Mouse (Mus musculus) bone marrow, adult 2 months (tissue): Measurements from ENCODE around the gene Rdh9. TPM values are rescaled to one million over a fixed set of nuclear protein-coding genes. Genes with fewer than 3 reads are reported as not detected.
A peak's percentile ranks its signal among the peaks of the same experiment; 100 is the strongest.
"Not testable (repeated sequence)": the region's sequence is repeated elsewhere in the genome, so short reads cannot be mapped to it uniquely, and the experiment has no call there.

ENCODE experiments used
- H3K27ac ChIP-seq: fragments of 200-500 bp; 2 replicates; pipeline ENCODE4 v1.5.1; 2012; ENCODE audit warnings: low read depth, mild to moderate bottlenecking, control low read depth, inconsistent platforms, low read length; ENCODE audit not compliant: control insufficient read depth, poor library complexity, insufficient read depth
- H3K4me1 ChIP-seq: fragments of 200-500 bp; 2 replicates; pipeline ENCODE4 v1.6.1; 2011; ENCODE audit warnings: low read length; ENCODE audit not compliant: control insufficient read depth, insufficient read depth
- H3K4me3 ChIP-seq: fragments of 200-500 bp; replicated peaks from 2 replicates; pipeline ENCODE3; 2011; ENCODE audit warnings: mild to moderate bottlenecking, low read depth, low read length, control low read depth; ENCODE audit not compliant: control insufficient read depth
- CTCF ChIP-seq: fragments of 200-500 bp; IDR thresholded peaks from 2 replicates; pipeline ENCODE4 v1.5.1; 2011; ENCODE audit warnings: low read length, control low read depth; ENCODE audit not compliant: control insufficient read depth, insufficient read depth
- POLR2A ChIP-seq: fragments of 200-500 bp; IDR thresholded peaks from 2 replicates; pipeline ENCODE4 v1.6.1; 2011; ENCODE audit warnings: low read depth, mild to moderate bottlenecking, control low read depth, low read length, borderline replicate concordance; ENCODE audit not compliant: control insufficient read depth
- WGBS: fragments of 180-500 bp; shearing (Covaris S2); methylation state at CpG from one replicate; pipeline ENCODE4 v1.1.7; 2018; 5-methylcytosine and 5-hydroxymethylcytosine counted together
- polyA plus RNA-seq: library from polyadenylated mRNA; stranded (reverse); fragments of >200 nt; gene quantifications from 2 replicates; pipeline ENCODE4 v1.2.4, GENCODE M21; 2011; ENCODE audit warnings: low replicate concordance; ENCODE audit not compliant: missing spikeins, insufficient read depth, insufficient read length

Rdh9 gene
- polyA plus RNA-seq, 1 experiment: 0.55 TPM

DNA sequence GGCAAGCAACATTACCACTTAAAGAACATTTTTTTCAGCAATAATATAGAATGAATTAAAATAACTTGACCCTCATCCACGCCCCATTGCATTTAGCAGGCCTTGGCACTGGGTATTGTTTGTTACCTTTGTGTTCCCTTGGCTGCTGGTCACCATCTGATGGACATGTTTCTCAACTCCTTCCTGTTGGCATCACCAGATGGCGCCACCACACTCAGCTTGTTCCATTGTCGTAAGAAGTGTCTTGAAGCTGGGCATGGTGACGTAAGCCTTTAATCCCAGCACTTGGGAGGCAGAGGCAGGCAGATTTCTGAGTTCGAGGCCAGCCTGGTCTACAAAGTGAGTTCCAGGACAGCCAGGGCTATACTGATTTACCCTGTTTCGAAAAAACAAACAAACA, 49.2 kb downstream of the Rdh9 start:
- TF ChIP-seq POLR2A (no peak), CTCF (peak; percentile 36)
- no peak overlapping the region for H3K27ac ChIP-seq
- H3K4me3 ChIP-seq: no peak overlapping the region
- no peaks in the 10 kb centered on the region; the same call in 1 of the 2 replicates for H3K4me1 ChIP-seq
- 54% methylated on average over 6 of the region's 6 CpGs for WGBS

DNA sequence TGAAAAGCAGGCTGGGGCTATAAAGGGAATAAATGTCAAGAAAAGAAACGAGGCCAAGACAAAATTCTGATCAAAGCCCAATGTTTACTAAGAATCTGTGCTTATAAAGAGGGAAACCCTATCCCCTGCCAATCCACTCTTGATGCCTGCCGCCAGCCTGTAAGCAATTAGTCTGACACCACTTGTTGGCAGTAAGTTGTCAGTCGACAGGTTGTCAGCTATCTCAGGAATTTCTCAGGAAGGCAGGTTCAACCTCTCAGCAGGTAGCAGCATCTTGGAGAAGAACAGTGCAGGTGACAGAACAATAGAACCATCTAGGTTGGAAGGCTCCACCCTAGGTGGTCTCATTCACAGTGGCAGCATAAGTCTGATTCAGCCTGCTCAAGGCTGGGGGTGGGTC, 52.9 kb downstream of the Rdh9 start:
- WGBS: 80% methylated on average over 3 of the region's 3 CpGs
- Histone ChIP-seq H3K27ac (no peak overlapping the region), H3K4me3 (no peak overlapping the region), H3K4me1 (no peaks in the 10 kb centered on the region; the same call in 1 of the 2 replicates)
- no peak for TF ChIP-seq POLR2A
- no peak for TF ChIP-seq CTCF

DNA sequence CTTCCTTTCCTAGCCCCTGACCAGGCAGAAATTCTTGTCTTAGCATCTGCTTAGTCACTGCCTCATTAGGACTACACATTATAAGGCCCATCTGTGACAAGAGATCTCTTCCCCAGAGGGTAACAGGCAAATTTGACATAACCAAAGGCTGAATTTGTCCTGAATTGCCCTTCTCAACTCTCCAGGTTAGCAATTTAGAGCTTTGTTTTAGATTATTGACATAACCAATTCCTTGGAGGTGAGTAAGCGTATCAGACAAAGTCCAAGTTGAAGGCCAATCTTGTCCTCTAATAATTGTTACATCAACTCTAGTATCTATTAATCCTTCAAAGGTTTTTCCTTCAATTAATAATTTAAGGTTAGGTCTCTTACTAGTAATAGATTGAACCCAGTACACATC, 58.0 kb downstream of the Rdh9 start:
- not testable (repeated sequence) for H3K27ac ChIP-seq, H3K4me3 ChIP-seq, H3K4me1 ChIP-seq
- WGBS: 90% methylated on average over 1 of the region's 1 CpGs

DNA sequence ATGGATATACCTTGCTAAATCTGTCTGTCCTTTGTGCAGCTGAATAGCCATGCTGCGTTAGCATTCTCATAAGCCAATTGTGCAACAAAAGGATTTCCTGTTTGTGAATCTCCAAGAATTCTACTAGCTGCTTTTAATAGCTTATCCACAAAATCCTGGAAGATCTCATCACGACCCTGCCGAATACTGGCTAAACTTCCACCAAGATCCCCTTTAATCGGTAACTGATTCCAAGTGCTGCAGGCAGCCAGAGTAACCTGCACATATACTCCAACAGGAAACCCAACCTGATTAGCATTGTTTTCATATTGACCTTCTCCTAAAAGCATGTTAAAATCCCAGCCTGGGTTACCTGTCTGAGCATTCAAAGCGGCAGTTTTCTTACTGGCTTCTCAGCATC, 59.1 kb downstream of the Rdh9 start:
- Histone ChIP-seq H3K27ac (no peak overlapping the region), H3K4me3 (no peak overlapping the region), H3K4me1 (no peaks in the 10 kb centered on the region)
- no peak for TF ChIP-seq POLR2A
- TF ChIP-seq CTCF: no peak
- WGBS: 74% methylated on average over 5 of the region's 5 CpGs

DNA sequence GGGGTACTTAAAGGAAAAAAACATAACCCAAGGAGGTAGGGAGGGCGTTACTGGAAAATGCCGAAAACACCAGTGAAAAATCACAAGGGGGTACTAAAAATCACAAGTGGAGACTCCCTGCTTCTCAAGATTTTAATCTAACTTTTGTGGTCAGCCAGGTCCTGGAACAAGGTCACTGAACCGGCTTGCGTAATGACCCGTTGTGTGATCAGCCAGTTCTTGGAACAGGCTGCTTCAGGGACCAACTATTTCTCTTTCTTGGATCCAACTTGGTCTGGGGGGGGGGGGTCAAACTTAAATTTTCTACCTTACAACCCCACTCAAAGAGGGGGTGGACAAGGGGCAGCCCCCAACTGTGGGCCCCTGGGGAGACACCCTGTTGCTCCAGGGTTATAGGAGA, 61.6 kb downstream of the Rdh9 start:
- H3K27ac ChIP-seq, H3K4me1 ChIP-seq, H3K4me3 ChIP-seq: not testable (repeated sequence)
- WGBS: 70% methylated on average over 5 of the region's 5 CpGs

DNA sequence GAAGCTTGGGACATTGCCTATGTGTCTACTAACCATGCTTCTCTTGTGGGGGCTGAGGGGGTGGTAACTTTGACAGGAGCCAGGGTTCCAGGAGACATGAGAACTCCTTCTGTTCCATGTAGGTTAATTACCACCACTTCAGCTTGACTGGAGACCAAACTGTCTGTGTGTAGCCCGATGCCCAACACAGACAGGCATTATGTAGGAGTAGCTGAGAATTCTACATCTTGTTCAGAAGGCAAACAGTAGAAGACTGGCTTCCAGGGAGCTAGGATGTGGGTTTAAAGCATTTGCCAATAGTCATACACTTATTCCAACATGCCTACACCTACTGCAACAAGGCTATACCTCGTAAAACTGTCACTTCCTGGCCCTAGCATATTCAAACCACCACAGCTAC, 62.4 kb downstream of the Rdh9 start:
- Histone ChIP-seq H3K27ac (no peak overlapping the region), H3K4me3 (no peak overlapping the region), H3K4me1 (no peaks in the 10 kb centered on the region)
- WGBS: 73% methylated on average over 2 of the region's 2 CpGs
- TF ChIP-seq CTCF (no peak), POLR2A (no peak)

DNA sequence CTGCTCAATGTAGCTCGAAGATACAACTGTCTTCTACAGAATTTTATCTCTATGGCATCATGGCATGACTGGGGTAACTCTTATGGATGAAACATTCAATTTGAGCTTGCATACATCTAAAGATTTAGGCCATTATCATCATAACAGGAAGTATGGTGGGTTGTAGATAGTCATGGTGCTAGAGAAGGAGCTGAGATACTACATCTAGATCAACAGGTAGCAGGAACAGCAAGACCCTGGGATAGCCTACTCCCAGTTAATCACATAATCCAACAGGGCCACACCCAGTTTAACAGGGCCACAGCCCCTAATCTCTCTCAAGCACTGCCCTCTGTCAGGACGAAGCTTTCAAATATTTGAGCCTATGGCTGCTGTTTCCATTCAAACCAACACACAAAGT, 64.6 kb downstream of the Rdh9 start:
- 58% methylated on average over 2 of the region's 2 CpGs for WGBS
- Histone ChIP-seq H3K27ac (no peak overlapping the region), H3K4me1 (no peaks in the 10 kb centered on the region), H3K4me3 (no peak overlapping the region)
- no peak for TF ChIP-seq CTCF

Other genes starting within 250 kb of the Rdh9 start
- not detected in 2 replicates for gene Nxph4, start 241.8 kb upstream of the Rdh9 start, polyA plus RNA-seq
- 23.5 and 48.3 TPM in 2 replicates for gene Lrp1, start 155.2 kb upstream of the Rdh9 start, polyA plus RNA-seq
- gene Stat6, start 133.4 kb upstream of the Rdh9 start, polyA plus RNA-seq: 31.6 and 60.1 TPM in 2 replicates
- gene Nemp1, start 109.5 kb upstream of the Rdh9 start, polyA plus RNA-seq: 6.7 and 7.3 TPM in 2 replicates
- 3.3 and 4.0 TPM in 2 replicates for gene Nab2, start 107.8 kb upstream of the Rdh9 start, polyA plus RNA-seq
- 1.4 and 1.7 TPM in 2 replicates for gene Myo1a, start 71.2 kb upstream of the Rdh9 start, polyA plus RNA-seq
- gene Tac2, start 51.9 kb upstream of the Rdh9 start, polyA plus RNA-seq: 8.4 and 13.8 TPM in 2 replicates
- 1.1 and 3.9 TPM in 2 replicates for gene Zbtb39, start 36.8 kb upstream of the Rdh9 start, polyA plus RNA-seq
- gene Gpr182, start 24.7 kb upstream of the Rdh9 start, polyA plus RNA-seq: 1.2 and 2.8 TPM in 2 replicates
- gene Rdh1, start 16.7 kb upstream of the Rdh9 start, polyA plus RNA-seq: not detected in 2 replicates
- not detected in 2 replicates for gene Rdh16f1, start 16.6 kb upstream of the Rdh9 start, polyA plus RNA-seq
- gene Rdh16, start 24.8 kb downstream of the Rdh9 start, polyA plus RNA-seq: 0.62 TPM in 1 of 2 replicates, not detected in the other
- gene Rdh19, start 73.5 kb downstream of the Rdh9 start, polyA plus RNA-seq: not detected in 2 replicates
- gene Rdh16f2, start 90.1 kb downstream of the Rdh9 start, polyA plus RNA-seq: not detected in 2 replicates
- 1.1 and 4.5 TPM in 2 replicates for gene Rdh7, start 112.4 kb downstream of the Rdh9 start, polyA plus RNA-seq
- not detected in 2 replicates for gene Sdr9c7, start 122.1 kb downstream of the Rdh9 start, polyA plus RNA-seq
- 0.90 and 1.4 TPM in 2 replicates for gene Hsd17b6, start 231.2 kb downstream of the Rdh9 start, polyA plus RNA-seq
- 57.7 and 89.8 TPM in 2 replicates for gene Prim1, start 238.8 kb downstream of the Rdh9 start, polyA plus RNA-seq